Mouse (Mus musculus): Measurements from ENCODE around the gene P4ha2. TPM values are rescaled to one million over a fixed set of nuclear protein-coding genes. Genes with fewer than 3 reads are reported as not detected.
A peak's percentile ranks its signal among the peaks of the same experiment; 100 is the strongest.

Gene P4ha2
- polyA plus RNA-seq, 2 experiments, result 1.7 to 1.8 TPM

- Histone ChIP-seq H3K27me3 (ENCODE audit: control insufficient read depth, insufficient read depth, low read length) (no peaks in the 10 kb centered on the region), H3K4me3 (ENCODE audit: insufficient read depth in 1 of 2, low read depth in 2 of 2, low read length in 2 of 2) (no peak overlapping the region), H3K4me1 (replicated peaks; ENCODE audit: control insufficient read depth in 2 of 2, insufficient read depth in 2 of 2, low read length in 1 of 2) (peaks cover 0 to 6% of the 10 kb centered on the region in 2 experiments; a peak in 2 of 4 replicates), H3K4me2 (ENCODE audit: low read depth) (no peak overlapping the region), H3K9ac (replicated peaks) (no peak overlapping the region), H3K9me3 (ENCODE audit: control insufficient read depth, low read length) (no peaks in the 10 kb centered on the region), H3K27ac (no peak overlapping the region), H3K36me3 (replicated peaks; ENCODE audit: control insufficient read depth, insufficient read depth, low read depth) (no peaks in the 10 kb centered on the region)
- ATAC-seq (ENCODE audit: insufficient read depth) (no peak), DNase-seq (ENCODE audit: low read depth in 3 of 3, low spot score in 3 of 3) (no peak)
- 2% methylated on average over 3 of the region's 3 CpGs for WGBS (ENCODE audit: insufficient replicate concordance)
- TF ChIP-seq CTCF (IDR thresholded peaks at IDR 0.05; ENCODE audit: low read depth) (peak; percentile 74), EP300 (IDR thresholded peaks at IDR 0.05; ENCODE audit: low read depth) (no peak)
These were observed 6.9 kb upstream of the P4ha2 start for GRCm38 (mm10) chr11:54093000-54093399.

- Histone ChIP-seq H3K4me1 (replicated peaks; ENCODE audit: control insufficient read depth in 2 of 2, insufficient read depth in 2 of 2, low read length in 1 of 2) (peaks cover 0 to 4% of the 10 kb centered on the region in 2 experiments; a peak in 2 of 4 replicates), H3K9ac (replicated peaks) (0 out of 2 replicates have a peak overlapping the region, but pooled peaks have one; percentile 18), H3K9me3 (ENCODE audit: control insufficient read depth, low read length) (no peaks in the 10 kb centered on the region), H3K27me3 (ENCODE audit: control insufficient read depth, insufficient read depth, low read length) (peaks cover 23% of the 10 kb centered on the region), H3K36me3 (replicated peaks; ENCODE audit: control insufficient read depth, insufficient read depth, low read depth) (no peaks in the 10 kb centered on the region), H3K27ac (no peak overlapping the region), H3K4me3 (ENCODE audit: insufficient read depth in 1 of 2, low read depth in 2 of 2, low read length in 2 of 2) (peak overlapping the region; percentile 33 to 50), H3K4me2 (ENCODE audit: low read depth) (peak overlapping the region; percentile 74)
- ATAC-seq (ENCODE audit: insufficient read depth), result peak; percentile 55; the same call in 1 of the 2 replicates
- no peak for TF ChIP-seq CTCF (IDR thresholded peaks at IDR 0.05; ENCODE audit: low read depth)
- no peak for TF ChIP-seq EP300 (IDR thresholded peaks at IDR 0.05; ENCODE audit: low read depth)
- peak in 1 of 3 experiments; percentile 23 for DNase-seq (ENCODE audit: low read depth in 3 of 3, low spot score in 3 of 3)
- 2% methylated on average over 76 of the region's 83 CpGs for WGBS (ENCODE audit: insufficient replicate concordance)
These were observed 1.0 kb downstream of the P4ha2 start for GRCm38 (mm10) chr11:54100692-54101591.

GRCm38 (mm10) chr11:54101701-54102100 lies 1.8 kb downstream of the P4ha2 start:
- Histone ChIP-seq H3K27ac (no peak overlapping the region), H3K9ac (replicated peaks) (no peak overlapping the region), H3K27me3 (ENCODE audit: control insufficient read depth, insufficient read depth, low read length) (peaks cover 23% of the 10 kb centered on the region), H3K4me1 (replicated peaks; ENCODE audit: control insufficient read depth in 2 of 2, insufficient read depth in 2 of 2, low read length in 1 of 2) (peaks cover 0 to 4% of the 10 kb centered on the region in 2 experiments; a peak in 2 of 4 replicates), H3K4me2 (ENCODE audit: low read depth) (no peak overlapping the region; the same call in 1 of the 2 replicates), H3K36me3 (replicated peaks; ENCODE audit: control insufficient read depth, insufficient read depth, low read depth) (no peaks in the 10 kb centered on the region), H3K9me3 (ENCODE audit: control insufficient read depth, low read length) (no peaks in the 10 kb centered on the region), H3K4me3 (ENCODE audit: insufficient read depth in 1 of 2, low read depth in 2 of 2, low read length in 2 of 2) (peak overlapping the region in 1 of 2 experiments; percentile 33; a peak in 1 of 4 replicates)
- no peak for TF ChIP-seq EP300 (IDR thresholded peaks at IDR 0.05; ENCODE audit: low read depth)
- TF ChIP-seq CTCF (IDR thresholded peaks at IDR 0.05; ENCODE audit: low read depth), result no peak
- ATAC-seq (ENCODE audit: insufficient read depth) (no peak), DNase-seq (ENCODE audit: low read depth in 3 of 3, low spot score in 3 of 3) (no peak)
- whole genome bisulfite sequencing (ENCODE audit: insufficient replicate concordance), result 66% methylated on average over 9 of the region's 9 CpGs

GRCm38 (mm10) chr11:54102706-54103449 lies 3.0 kb downstream of the P4ha2 start:
- H3K4me3 ChIP-seq (ENCODE audit: insufficient read depth in 1 of 2, low read depth in 2 of 2, low read length in 2 of 2), result no peak overlapping the region
- no peaks in the 10 kb centered on the region for H3K36me3 ChIP-seq (replicated peaks; ENCODE audit: control insufficient read depth, insufficient read depth, low read depth)
- TF ChIP-seq CTCF (IDR thresholded peaks at IDR 0.05; ENCODE audit: low read depth) (no peak), EP300 (IDR thresholded peaks at IDR 0.05; ENCODE audit: low read depth) (no peak)
- H3K9ac ChIP-seq (replicated peaks), result no peak overlapping the region
- H3K9me3 ChIP-seq (ENCODE audit: control insufficient read depth, low read length), result no peaks in the 10 kb centered on the region
- H3K4me2 ChIP-seq (ENCODE audit: low read depth), result no peak overlapping the region
- H3K27ac ChIP-seq, result no peak overlapping the region
- ATAC-seq (ENCODE audit: insufficient read depth) (peak; percentile 23; the same call in 1 of the 2 replicates), DNase-seq (ENCODE audit: low read depth in 3 of 3, low spot score in 3 of 3) (no peak)
- WGBS (ENCODE audit: insufficient replicate concordance), result 40% methylated on average over 10 of the region's 10 CpGs
- H3K4me1 ChIP-seq (replicated peaks; ENCODE audit: control insufficient read depth in 2 of 2, insufficient read depth in 2 of 2, low read length in 1 of 2), result peaks cover 0 to 4% of the 10 kb centered on the region in 2 experiments; a peak in 2 of 4 replicates
- peaks cover 23% of the 10 kb centered on the region for H3K27me3 ChIP-seq (ENCODE audit: control insufficient read depth, insufficient read depth, low read length)
